Mouse (Mus musculus): ENCODE data around the gene Hoxc8. TPM values are rescaled to one million over a fixed set of nuclear protein-coding genes. Genes with fewer than 3 reads are reported as not detected.
A peak's percentile ranks its signal among the peaks of the same experiment; 100 is the strongest.

Hoxc8 gene
- polyA plus RNA-seq, 1 experiment from 2014 or later: not detected

- 3% methylated on average over 31 of the region's 31 CpGs for WGBS
- peaks cover 94% of the 10 kb centered on the region for H3K27me3 ChIP-seq (ENCODE audit: control insufficient read depth, insufficient read depth, low read length)
Measured at GRCm38 (mm10) chr15:103010112-103010846, 19.9 kb downstream of the Hoxc8 start.

DNA sequence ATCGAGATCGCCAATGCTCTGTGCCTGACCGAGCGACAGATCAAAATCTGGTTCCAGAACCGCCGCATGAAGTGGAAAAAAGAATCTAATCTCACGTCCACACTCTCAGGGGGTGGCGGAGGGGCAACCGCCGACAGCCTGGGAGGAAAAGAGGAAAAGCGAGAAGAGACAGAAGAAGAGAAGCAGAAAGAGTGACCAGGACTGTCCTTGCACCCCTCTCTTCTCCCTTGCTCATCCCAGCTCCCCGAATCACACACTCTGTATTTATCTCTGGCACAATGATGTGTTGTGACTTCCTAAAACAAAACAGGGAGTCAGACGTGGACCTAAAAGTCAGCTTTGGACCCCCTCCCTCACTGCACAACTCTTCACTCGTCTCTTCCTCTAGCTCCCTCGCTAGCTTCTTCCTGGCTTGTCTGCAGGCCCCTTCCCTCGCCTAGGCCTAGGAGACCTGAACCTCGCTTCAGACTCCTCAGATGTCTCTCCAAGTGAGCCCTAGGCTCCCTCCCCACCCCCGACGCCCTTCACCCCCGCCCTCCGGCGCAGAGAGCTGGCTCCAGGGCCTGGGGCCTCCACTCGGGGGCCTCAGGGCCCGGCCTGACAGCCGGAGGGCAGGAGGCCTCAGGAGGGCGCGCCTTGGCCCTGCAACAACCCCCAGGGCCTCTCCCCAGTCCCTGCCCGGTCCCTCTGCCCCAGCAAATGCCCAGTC lies 20.6 kb downstream of the Hoxc8 start:
- H3K9ac ChIP-seq (ENCODE audit: low read length): no peak overlapping the region
- no peaks in the 10 kb centered on the region; the same call in 1 of the 2 replicates for H3K4me1 ChIP-seq (ENCODE audit: control insufficient read depth, insufficient read depth, low read length)
- H3K4me2 ChIP-seq (ENCODE audit: low read depth, low read length): no peak overlapping the region
- no peak overlapping the region for H3K4me3 ChIP-seq (ENCODE audit: low read length)
- WGBS: 4% methylated on average over 28 of the region's 28 CpGs
- no peak for ATAC-seq (replicated peaks; ENCODE audit: extremely low read depth, insufficient read depth, low FRiP score)
- no peak overlapping the region for H3K27ac ChIP-seq (ENCODE audit: low read length)
- H3K36me3 ChIP-seq (ENCODE audit: control insufficient read depth, insufficient read depth): no peaks in the 10 kb centered on the region
- H3K9me3 ChIP-seq (replicated peaks; ENCODE audit: control insufficient read depth, low read length): no peaks in the 10 kb centered on the region
- peaks cover 94% of the 10 kb centered on the region for H3K27me3 ChIP-seq (ENCODE audit: control insufficient read depth, insufficient read depth, low read length)

More at GRCm38 (mm10) chr15:103010112-103010846, 19.9 kb downstream of the Hoxc8 start:
- Histone ChIP-seq H3K27ac (ENCODE audit: low read length) (no peak overlapping the region), H3K36me3 (ENCODE audit: control insufficient read depth, insufficient read depth) (no peaks in the 10 kb centered on the region), H3K9ac (ENCODE audit: low read length) (no peak overlapping the region), H3K9me3 (replicated peaks; ENCODE audit: control insufficient read depth, low read length) (no peaks in the 10 kb centered on the region), H3K4me3 (ENCODE audit: low read length) (no peak overlapping the region), H3K4me2 (ENCODE audit: low read depth, low read length) (no peak overlapping the region), H3K4me1 (ENCODE audit: control insufficient read depth, insufficient read depth, low read length) (no peaks in the 10 kb centered on the region; the same call in 1 of the 2 replicates)
- ATAC-seq (replicated peaks; ENCODE audit: extremely low read depth, insufficient read depth, low FRiP score): no peak

- peaks cover 94% of the 10 kb centered on the region for H3K27me3 ChIP-seq (ENCODE audit: control insufficient read depth, insufficient read depth, low read length)
- no peak overlapping the region for H3K27ac ChIP-seq (ENCODE audit: low read length)
- no peaks in the 10 kb centered on the region for H3K36me3 ChIP-seq (ENCODE audit: control insufficient read depth, insufficient read depth)
- H3K4me3 ChIP-seq (ENCODE audit: low read length): no peak overlapping the region
- H3K4me2 ChIP-seq (ENCODE audit: low read depth, low read length): no peak overlapping the region
- 6% methylated on average over 26 of the region's 26 CpGs for WGBS
- no peak for ATAC-seq (replicated peaks; ENCODE audit: extremely low read depth, insufficient read depth, low FRiP score)
- H3K9ac ChIP-seq (ENCODE audit: low read length): no peak overlapping the region
- no peaks in the 10 kb centered on the region for H3K9me3 ChIP-seq (replicated peaks; ENCODE audit: control insufficient read depth, low read length)
- H3K4me1 ChIP-seq (ENCODE audit: control insufficient read depth, insufficient read depth, low read length): no peaks in the 10 kb centered on the region; the same call in 1 of the 2 replicates
Measured at GRCm38 (mm10) chr15:103011928-103012486, 21.6 kb downstream of the Hoxc8 start.

DNA sequence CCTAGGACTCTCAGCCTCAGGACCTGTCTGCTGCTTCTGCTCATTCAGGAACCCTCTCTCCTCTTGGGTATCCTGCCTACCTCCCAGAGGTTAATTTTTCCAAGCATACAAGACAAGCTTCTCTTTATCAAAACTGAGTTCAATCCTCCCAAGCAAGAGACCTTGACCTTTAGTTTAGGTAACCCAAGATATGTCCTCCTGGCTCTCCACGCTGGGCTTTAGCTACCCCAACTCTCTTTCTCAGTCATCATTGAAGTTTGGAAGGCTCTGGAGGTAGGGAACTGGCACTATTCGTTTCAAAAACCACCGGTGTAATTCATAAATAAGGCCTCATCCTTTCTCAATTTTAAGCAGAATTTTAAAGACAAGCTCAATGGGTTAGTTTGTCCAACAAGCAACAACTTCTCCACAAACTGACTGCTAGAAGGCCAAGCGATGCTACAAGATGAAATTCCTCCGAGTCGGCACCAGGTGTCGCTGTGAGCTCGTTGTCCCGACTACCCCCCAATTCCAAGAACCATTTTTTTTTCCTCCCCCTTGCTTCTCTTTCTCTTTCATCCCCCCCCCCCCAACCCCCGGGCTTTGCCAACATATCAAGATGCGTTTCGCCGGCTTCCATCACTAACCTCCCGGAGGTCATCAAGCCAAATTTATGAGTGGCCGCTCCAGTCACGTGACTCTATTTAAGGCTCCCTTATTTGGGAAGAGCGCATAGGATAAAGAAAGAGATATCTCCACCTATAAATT lies 23.0 kb downstream of the Hoxc8 start:
- no peak overlapping the region for H3K9ac ChIP-seq (ENCODE audit: low read length)
- ATAC-seq (replicated peaks; ENCODE audit: extremely low read depth, insufficient read depth, low FRiP score): no peak
- H3K4me3 ChIP-seq (ENCODE audit: low read length): peak overlapping the region; percentile 25; the same call in 1 of the 2 replicates
- 6% methylated on average over 17 of the region's 17 CpGs for WGBS
- no peaks in the 10 kb centered on the region; the same call in 1 of the 2 replicates for H3K4me1 ChIP-seq (ENCODE audit: control insufficient read depth, insufficient read depth, low read length)
- peaks cover 95% of the 10 kb centered on the region for H3K27me3 ChIP-seq (ENCODE audit: control insufficient read depth, insufficient read depth, low read length)
- peak overlapping the region; percentile 31; the same call in 1 of the 2 replicates for H3K4me2 ChIP-seq (ENCODE audit: low read depth, low read length)
- no peak overlapping the region for H3K27ac ChIP-seq (ENCODE audit: low read length)
- no peaks in the 10 kb centered on the region for H3K9me3 ChIP-seq (replicated peaks; ENCODE audit: control insufficient read depth, low read length)
- no peaks in the 10 kb centered on the region for H3K36me3 ChIP-seq (ENCODE audit: control insufficient read depth, insufficient read depth)

DNA sequence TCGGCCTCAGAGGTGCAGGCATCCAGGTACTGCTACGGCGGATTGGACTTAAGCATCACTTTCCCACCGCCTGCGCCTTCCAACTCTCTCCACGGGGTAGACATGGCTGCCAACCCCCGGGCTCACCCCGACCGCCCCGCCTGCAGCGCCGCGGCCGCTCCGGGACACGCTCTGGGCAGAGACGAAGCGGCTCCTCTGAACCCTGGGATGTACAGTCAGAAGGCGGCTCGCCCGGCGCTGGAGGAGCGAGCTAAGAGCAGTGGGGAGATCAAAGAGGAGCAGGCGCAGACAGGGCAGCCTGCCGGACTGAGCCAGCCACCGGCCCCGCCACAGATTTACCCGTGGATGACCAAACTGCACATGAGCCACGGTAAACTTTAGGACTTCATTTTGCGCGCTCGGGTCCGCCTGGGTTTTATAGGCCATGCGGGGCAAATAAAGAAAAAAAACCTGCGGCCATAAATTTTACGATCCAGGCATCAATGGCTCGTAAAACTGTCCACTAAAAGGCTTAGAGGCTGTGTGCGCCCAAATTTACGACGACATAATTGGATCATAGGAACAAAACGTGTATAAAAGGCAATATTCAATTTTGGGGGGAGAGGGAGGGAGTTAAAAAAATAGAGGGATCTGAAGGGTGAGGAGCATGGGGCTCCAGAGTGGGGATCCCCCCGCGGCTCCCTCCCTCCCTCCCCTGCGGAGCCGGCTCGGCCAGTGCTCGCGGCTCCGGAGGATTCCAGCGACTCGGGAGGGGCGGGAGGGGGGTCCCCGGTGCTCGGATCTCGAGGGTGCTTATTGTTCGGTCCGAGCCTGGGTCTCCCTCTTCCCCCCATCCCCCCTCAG lies 24.0 kb downstream of the Hoxc8 start:
- Histone ChIP-seq H3K9ac (ENCODE audit: low read length) (no peak overlapping the region), H3K4me2 (ENCODE audit: low read depth, low read length) (peak overlapping the region; percentile 31; the same call in 1 of the 2 replicates), H3K4me3 (ENCODE audit: low read length) (peak overlapping the region; percentile 15; the same call in 1 of the 2 replicates), H3K4me1 (ENCODE audit: control insufficient read depth, insufficient read depth, low read length) (no peaks in the 10 kb centered on the region; the same call in 1 of the 2 replicates), H3K27me3 (ENCODE audit: control insufficient read depth, insufficient read depth, low read length) (peaks cover 95% of the 10 kb centered on the region), H3K27ac (ENCODE audit: low read length) (no peak overlapping the region), H3K9me3 (replicated peaks; ENCODE audit: control insufficient read depth, low read length) (no peaks in the 10 kb centered on the region), H3K36me3 (ENCODE audit: control insufficient read depth, insufficient read depth) (no peaks in the 10 kb centered on the region)
- WGBS: under 1% methylated on average over 51 of the region's 57 CpGs
- ATAC-seq (replicated peaks; ENCODE audit: extremely low read depth, insufficient read depth, low FRiP score): no peak

DNA sequence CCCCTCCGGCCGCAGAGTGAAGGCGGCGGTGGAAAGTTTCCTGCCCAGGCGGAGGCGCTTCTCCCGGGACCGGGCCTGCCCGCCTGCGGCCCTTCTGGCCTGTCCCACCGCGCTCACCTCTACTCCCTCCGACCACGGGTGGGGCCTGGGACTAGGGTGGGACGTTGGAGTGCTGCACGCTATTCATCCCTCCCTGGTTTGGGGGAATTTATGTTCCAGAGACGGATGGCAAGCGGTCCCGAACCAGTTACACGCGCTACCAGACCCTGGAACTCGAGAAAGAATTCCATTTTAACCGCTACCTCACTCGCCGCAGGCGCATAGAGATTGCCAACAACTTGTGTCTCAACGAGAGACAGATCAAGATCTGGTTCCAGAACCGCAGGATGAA lies 24.6 kb downstream of the Hoxc8 start:
- Histone ChIP-seq H3K9ac (ENCODE audit: low read length) (no peak overlapping the region), H3K27ac (ENCODE audit: low read length) (no peak overlapping the region), H3K9me3 (replicated peaks; ENCODE audit: control insufficient read depth, low read length) (no peaks in the 10 kb centered on the region), H3K4me1 (ENCODE audit: control insufficient read depth, insufficient read depth, low read length) (no peaks in the 10 kb centered on the region; the same call in 1 of the 2 replicates), H3K4me3 (ENCODE audit: low read length) (no peak overlapping the region), H3K27me3 (ENCODE audit: control insufficient read depth, insufficient read depth, low read length) (peaks cover 98% of the 10 kb centered on the region), H3K36me3 (ENCODE audit: control insufficient read depth, insufficient read depth) (no peaks in the 10 kb centered on the region), H3K4me2 (ENCODE audit: low read depth, low read length) (no peak overlapping the region)
- ATAC-seq (replicated peaks; ENCODE audit: extremely low read depth, insufficient read depth, low FRiP score): no peak
- 3% methylated on average over 23 of the region's 28 CpGs for WGBS

- H3K4me1 ChIP-seq (ENCODE audit: control insufficient read depth, insufficient read depth, low read length): no peaks in the 10 kb centered on the region; the same call in 1 of the 2 replicates
- no peak overlapping the region for H3K27ac ChIP-seq (ENCODE audit: low read length)
- 6% methylated on average over 19 of the region's 19 CpGs for WGBS
- no peak for ATAC-seq (replicated peaks; ENCODE audit: extremely low read depth, insufficient read depth, low FRiP score)
- H3K4me3 ChIP-seq (ENCODE audit: low read length): no peak overlapping the region
- H3K4me2 ChIP-seq (ENCODE audit: low read depth, low read length): no peak overlapping the region
- H3K9me3 ChIP-seq (replicated peaks; ENCODE audit: control insufficient read depth, low read length): no peaks in the 10 kb centered on the region
- H3K9ac ChIP-seq (ENCODE audit: low read length): no peak overlapping the region
- peaks cover 98% of the 10 kb centered on the region for H3K27me3 ChIP-seq (ENCODE audit: control insufficient read depth, insufficient read depth, low read length)
- H3K36me3 ChIP-seq (ENCODE audit: control insufficient read depth, insufficient read depth): no peaks in the 10 kb centered on the region
Measured at GRCm38 (mm10) chr15:103015406-103016166, 25.2 kb downstream of the Hoxc8 start.

Measured in heart, embryonic 16.5 days (tissue).